Mouse (Mus musculus) hindbrain, embryonic 16.5 days (tissue): ENCODE measurements at regions not wholly inside any gene's neighbourhood (a gene's known extent, or its start where the extent isn't known, plus 50 kb on each side); places are given as distances from the start of the nearest gene placed in this dataset.

Source experiments
- ATAC-seq: fragments of 200-750 bp; cut with Nextera tagmentation; 2 replicates; pipeline ENCODE4 v1.8.0; 2017; ENCODE audit warnings: moderate TSS enrichment, moderate library complexity
- H3K27ac ChIP-seq: fragments of 300-500 bp; sonication (generic); 2 replicates; pipeline ENCODE4 v1.5.1; 2014; ENCODE audit warnings: low read depth, mild to moderate bottlenecking, control low read depth, low read length, moderate library complexity
- H3K27me3 ChIP-seq: fragments of 300-500 bp; sonication (generic); replicated peaks from 2 replicates; pipeline ENCODE4 v1.6.1; 2014; ENCODE audit warnings: low read length; ENCODE audit not compliant: control insufficient read depth, insufficient read depth
- H3K36me3 ChIP-seq: fragments of 300-500 bp; sonication (generic); 2 replicates; pipeline ENCODE4 v1.6.1; 2014; ENCODE audit warnings: mild to moderate bottlenecking, low read length, moderate library complexity, mixed read lengths; ENCODE audit not compliant: control insufficient read depth, insufficient read depth
- H3K4me1 ChIP-seq: fragments of 300-500 bp; sonication (generic); 2 replicates; pipeline ENCODE4 v1.6.1; 2014; ENCODE audit warnings: low read depth, low read length; ENCODE audit not compliant: control insufficient read depth, insufficient read depth
- H3K4me2 ChIP-seq: fragments of 300-500 bp; sonication (generic); 2 replicates; pipeline ENCODE4 v1.6.1; 2014; ENCODE audit warnings: mild to moderate bottlenecking, low read length, control low read depth, moderate library complexity
- H3K4me3 ChIP-seq: fragments of 300-500 bp; sonication (generic); 2 replicates; pipeline ENCODE4 v1.5.1; 2014; ENCODE audit warnings: mild to moderate bottlenecking, low read length, control low read depth, moderate library complexity
- H3K9ac ChIP-seq: fragments of 300-500 bp; sonication (generic); 2 replicates; pipeline ENCODE4 v1.6.1; 2014; ENCODE audit warnings: low read depth, mild to moderate bottlenecking, control low read depth, low read length, moderate library complexity
- H3K9me3 ChIP-seq: fragments of 300-500 bp; sonication (generic); 2 replicates; pipeline ENCODE4 v1.6.1; 2014; ENCODE audit warnings: mild to moderate bottlenecking, low read length, moderate library complexity; ENCODE audit not compliant: control insufficient read depth
- WGBS: fragments of 180-500 bp; shearing (Covaris S2); extraction: QIAGEN DNeasy Blood & Tissue Kit; methylation state at CpG from one replicate; pipeline ENCODE4 v1.1.7; 2014; 5-methylcytosine and 5-hydroxymethylcytosine counted together

DNA sequence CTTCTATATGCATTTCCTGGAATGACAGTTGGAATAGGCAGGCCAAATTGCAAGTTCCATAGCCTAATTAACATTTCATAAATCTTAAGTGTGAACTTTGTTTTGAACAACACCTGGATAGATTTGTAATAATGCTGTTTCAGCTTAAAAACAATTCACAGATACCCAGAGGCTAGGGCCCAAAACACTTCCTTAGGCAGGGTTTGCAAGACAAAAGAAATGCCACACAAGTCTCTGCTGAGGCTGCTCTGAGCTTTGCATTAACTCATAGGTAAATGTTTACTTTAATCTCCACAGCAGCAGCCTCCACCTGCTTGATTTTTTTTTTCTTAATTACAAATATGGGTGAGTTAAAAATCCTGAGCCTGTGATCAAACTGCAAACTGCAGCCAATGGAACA lies 118.4 kb downstream of the Gnat3 start:
- no peaks in the 10 kb centered on the region for H3K36me3 ChIP-seq
- H3K9me3 ChIP-seq: no peaks in the 10 kb centered on the region
- H3K9ac ChIP-seq: no peak overlapping the region
- H3K4me3 ChIP-seq: no peak overlapping the region
- no peak for ATAC-seq
- no peaks in the 10 kb centered on the region for H3K27me3 ChIP-seq
- H3K4me1 ChIP-seq: no peaks in the 10 kb centered on the region
- no peak overlapping the region for H3K4me2 ChIP-seq
- no peak overlapping the region for H3K27ac ChIP-seq

DNA sequence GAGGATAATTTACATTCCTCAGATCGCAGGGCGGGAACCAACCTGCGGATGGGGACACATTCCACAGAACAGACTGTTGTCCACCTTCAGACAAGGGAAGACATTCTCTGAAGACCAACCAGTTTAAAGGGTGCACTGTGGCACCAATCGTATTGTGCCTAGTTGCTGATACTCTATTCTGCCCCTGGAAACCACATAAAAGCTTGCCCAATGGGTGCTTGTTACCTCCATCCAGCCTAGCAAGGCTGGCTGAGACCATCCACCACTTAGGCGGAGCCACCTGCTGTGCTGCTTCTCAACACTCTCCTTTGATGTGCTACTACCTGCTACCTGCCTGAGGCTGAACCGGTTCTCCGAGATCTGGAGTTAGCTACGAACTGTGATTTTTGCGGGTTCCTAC lies 119.9 kb downstream of the Gnat3 start:
- Histone ChIP-seq H3K4me1 (no peaks in the 10 kb centered on the region), H3K36me3 (no peaks in the 10 kb centered on the region), H3K4me3 (no peak overlapping the region), H3K9me3 (no peaks in the 10 kb centered on the region), H3K9ac (no peak overlapping the region), H3K4me2 (no peak overlapping the region), H3K27me3 (no peaks in the 10 kb centered on the region), H3K27ac (no peak overlapping the region)
- no peak for ATAC-seq
- WGBS: 80% methylated on average over 9 of the region's 9 CpGs

DNA sequence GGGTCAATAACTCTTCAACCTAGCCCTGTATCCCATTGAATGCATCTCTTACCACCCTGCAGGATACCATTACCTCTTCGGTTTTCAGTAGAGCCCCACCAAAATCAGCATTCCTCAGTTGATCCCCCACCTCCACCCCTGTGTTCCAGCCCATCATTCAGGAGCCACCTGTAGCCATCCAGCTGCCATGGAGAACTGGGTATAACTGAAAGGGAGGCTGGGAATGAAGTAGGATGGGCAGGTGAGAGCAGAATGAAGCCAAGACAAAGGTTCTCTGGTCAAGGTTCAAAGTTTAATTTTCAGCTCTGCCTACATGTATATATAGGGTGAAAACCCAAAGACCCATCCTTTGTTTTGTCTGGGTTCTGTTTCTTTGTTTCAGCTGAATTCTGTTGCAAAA lies 121.4 kb downstream of the Gnat3 start:
- no peak overlapping the region for H3K9ac ChIP-seq
- H3K4me1 ChIP-seq: no peaks in the 10 kb centered on the region; the same call in 1 of the 2 replicates
- H3K27ac ChIP-seq: no peak overlapping the region
- no peak overlapping the region for H3K4me2 ChIP-seq
- H3K9me3 ChIP-seq: no peaks in the 10 kb centered on the region
- no peaks in the 10 kb centered on the region for H3K27me3 ChIP-seq
- no peak overlapping the region for H3K4me3 ChIP-seq
- ATAC-seq: no peak
- H3K36me3 ChIP-seq: no peaks in the 10 kb centered on the region
- WGBS: 64% methylated on average over 1 of the region's 1 CpGs

DNA sequence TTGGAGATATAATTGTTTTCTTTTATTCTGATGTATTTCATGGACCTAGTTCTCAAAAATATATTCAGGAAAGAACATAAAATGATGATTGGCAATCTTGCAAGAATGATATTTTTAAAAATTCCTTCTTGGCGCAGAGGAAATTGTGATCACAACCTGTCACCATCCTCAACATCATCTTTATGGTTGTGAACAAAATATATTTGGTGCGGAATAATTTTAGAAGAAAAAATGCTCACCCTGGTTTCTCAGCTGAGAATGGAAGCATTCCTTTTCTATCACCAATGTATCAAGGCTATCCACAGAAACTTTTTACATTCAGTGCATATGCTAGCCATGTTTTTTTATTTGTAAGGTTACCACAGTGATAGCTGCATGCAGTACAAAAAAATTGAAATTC lies 123.1 kb downstream of the Gnat3 start:
- H3K9ac ChIP-seq: no peak overlapping the region
- WGBS: 93% methylated on average over 2 of the region's 2 CpGs
- no peaks in the 10 kb centered on the region; the same call in 1 of the 2 replicates for H3K4me1 ChIP-seq
- H3K9me3 ChIP-seq: no peaks in the 10 kb centered on the region
- H3K27ac ChIP-seq: no peak overlapping the region
- H3K4me2 ChIP-seq: no peak overlapping the region
- no peak overlapping the region for H3K4me3 ChIP-seq
- no peaks in the 10 kb centered on the region for H3K27me3 ChIP-seq
- no peaks in the 10 kb centered on the region for H3K36me3 ChIP-seq
- no peak for ATAC-seq

DNA sequence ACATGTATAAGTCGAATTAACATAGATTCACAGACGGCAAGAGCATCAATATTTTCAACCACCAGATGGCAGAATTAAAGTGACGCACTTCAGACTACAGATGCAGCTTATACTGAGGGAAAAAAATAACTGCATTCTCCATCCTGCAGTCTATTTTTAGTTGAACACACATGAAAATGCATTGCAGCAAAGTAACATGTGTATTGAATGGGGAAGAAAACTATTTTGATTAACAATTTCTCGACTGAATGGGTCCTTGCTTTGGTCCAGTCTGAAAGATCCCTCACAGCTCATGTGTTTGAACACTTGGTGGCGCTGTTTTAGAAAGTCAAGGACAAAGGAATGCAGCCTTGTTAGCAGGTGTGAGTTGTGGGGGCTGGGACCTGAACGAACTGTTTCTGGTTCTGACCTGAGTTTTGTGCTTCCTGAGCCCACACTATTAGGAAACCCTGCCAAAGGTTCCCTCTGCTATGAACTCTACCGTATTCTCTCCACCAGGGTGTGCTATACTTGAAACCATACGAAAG lies 125.6 kb downstream of the Gnat3 start:
- ATAC-seq: peak; percentile 93
- H3K9me3 ChIP-seq: no peaks in the 10 kb centered on the region
- 36% methylated on average over 8 of the region's 8 CpGs for WGBS
- H3K36me3 ChIP-seq: no peaks in the 10 kb centered on the region
- H3K4me2 ChIP-seq: peak overlapping the region; percentile 42
- no peak overlapping the region for H3K9ac ChIP-seq
- no peak overlapping the region for H3K4me3 ChIP-seq
- no peaks in the 10 kb centered on the region for H3K27me3 ChIP-seq
- H3K27ac ChIP-seq: no peak overlapping the region
- no peaks in the 10 kb centered on the region; the same call in 1 of the 2 replicates for H3K4me1 ChIP-seq

DNA sequence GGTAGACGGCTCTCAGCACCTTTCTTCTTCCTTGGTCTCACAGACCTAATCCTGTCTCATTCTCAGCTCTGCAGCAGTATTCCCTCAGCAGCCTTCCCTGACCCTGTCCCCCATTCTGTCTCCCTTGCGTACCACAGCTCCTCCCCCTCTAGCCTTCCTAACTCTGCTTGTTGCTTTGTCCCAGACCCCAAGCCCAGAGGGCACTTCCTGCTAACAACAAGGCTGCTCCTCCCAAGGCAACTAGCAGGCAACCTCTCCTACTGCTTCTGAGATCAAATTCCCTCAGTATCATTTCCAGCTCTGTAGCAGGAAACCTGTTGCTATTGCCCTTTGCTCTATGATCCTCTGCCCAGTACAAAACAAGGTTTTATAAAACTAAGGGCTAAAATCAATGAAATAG lies 127.6 kb downstream of the Gnat3 start:
- Histone ChIP-seq H3K27ac (no peak overlapping the region), H3K27me3 (no peaks in the 10 kb centered on the region), H3K9ac (no peak overlapping the region), H3K4me1 (no peaks in the 10 kb centered on the region; the same call in 1 of the 2 replicates), H3K9me3 (no peaks in the 10 kb centered on the region), H3K4me3 (no peak overlapping the region), H3K4me2 (no peak overlapping the region), H3K36me3 (no peaks in the 10 kb centered on the region)
- 55% methylated on average over 2 of the region's 2 CpGs for WGBS
- no peak for ATAC-seq

DNA sequence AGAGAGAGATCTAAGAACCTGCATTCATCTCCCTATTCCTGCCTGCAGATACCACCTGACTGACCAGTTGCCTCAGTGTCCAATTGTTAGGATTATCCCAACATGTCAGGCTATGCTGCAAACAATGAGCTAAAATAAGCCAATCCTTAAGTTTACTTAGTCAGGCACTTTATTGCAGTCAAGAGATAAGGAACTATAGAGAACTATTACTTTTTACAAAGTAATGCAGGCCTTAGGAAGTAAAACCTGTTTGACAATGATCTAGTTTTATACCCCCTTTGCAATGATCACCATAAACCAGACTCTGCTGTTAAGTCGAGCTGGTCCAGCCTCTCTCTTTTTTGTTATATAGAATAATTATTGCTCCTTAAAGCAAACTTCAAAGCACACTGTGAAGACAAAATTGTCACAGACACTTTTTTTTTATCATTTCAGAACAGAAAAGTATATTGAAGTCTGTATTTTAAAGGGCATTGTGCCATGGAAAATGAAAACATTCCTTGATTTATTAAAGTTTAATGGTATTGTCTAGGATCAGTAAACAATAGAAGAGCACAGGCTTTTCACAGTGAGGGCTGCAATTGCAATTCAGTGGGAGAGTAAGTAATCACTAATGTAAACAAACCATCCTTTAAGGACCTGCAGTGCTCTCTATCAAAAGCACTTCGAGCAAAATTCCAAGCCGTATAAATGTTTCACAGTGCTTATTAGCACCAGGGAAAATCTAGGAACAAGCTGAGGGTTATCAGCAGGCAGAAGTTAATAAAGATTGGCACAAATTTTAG lies 152.7 kb downstream of the Gnat3 start:
- Histone ChIP-seq H3K4me1 (no peaks in the 10 kb centered on the region), H3K27me3 (no peaks in the 10 kb centered on the region), H3K36me3 (no peaks in the 10 kb centered on the region), H3K9me3 (no peaks in the 10 kb centered on the region), H3K4me2 (no peak overlapping the region), H3K4me3 (no peak overlapping the region), H3K9ac (no peak overlapping the region), H3K27ac (no peak overlapping the region)
- no peak for ATAC-seq
- WGBS: 59% methylated on average over 3 of the region's 3 CpGs

DNA sequence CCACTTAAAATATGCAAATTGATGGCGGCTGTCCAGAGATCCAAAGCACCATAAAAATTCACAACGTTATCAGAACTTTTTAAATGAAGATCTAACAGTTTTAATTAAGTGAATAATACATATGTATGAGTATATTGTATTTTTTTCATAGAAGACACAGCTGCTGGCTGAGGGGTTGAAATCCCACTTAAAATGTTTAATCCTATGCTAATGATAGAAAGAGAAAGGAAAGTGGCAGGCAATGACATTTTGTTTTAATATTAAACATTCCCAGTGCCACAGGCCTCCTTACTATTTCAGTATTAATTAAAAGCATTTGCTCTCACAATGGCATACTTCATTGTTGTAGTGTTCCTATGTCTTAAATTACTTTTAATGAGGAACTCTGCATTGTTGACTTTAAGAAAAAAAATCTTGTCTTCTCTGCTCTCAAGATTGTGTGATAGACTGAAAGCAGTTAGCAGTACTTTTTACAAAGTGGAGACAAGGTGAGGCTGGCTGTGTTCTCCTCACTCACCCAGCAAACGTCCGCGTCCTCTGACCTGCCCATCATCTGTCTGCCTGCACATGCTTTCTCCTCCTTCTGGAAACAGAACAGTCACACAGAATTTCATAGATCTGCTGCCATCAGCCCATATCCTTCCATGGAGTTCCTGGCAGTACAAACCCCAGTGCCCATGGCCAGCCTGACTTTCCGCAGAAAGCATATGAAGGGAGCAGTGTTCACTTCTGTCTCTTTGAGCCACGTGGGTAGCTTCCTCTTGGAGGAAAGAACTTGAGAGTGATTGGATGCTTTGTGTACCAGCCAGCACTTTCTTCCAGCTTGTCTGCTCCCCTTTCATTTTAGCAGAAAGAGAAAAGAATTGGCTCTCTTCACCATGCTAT lies 173.7 kb downstream of the Gnat3 start:
- Histone ChIP-seq H3K27ac (no peak overlapping the region), H3K36me3 (no peaks in the 10 kb centered on the region), H3K9ac (no peak overlapping the region), H3K4me3 (no peak overlapping the region), H3K27me3 (no peaks in the 10 kb centered on the region), H3K4me1 (no peaks in the 10 kb centered on the region), H3K4me2 (no peak overlapping the region), H3K9me3 (peaks cover 4% of the 10 kb centered on the region)
- 0 out of 2 replicates have a peak, but pooled peaks have one; percentile 42 for ATAC-seq
- WGBS: 56% methylated on average over 7 of the region's 7 CpGs

DNA sequence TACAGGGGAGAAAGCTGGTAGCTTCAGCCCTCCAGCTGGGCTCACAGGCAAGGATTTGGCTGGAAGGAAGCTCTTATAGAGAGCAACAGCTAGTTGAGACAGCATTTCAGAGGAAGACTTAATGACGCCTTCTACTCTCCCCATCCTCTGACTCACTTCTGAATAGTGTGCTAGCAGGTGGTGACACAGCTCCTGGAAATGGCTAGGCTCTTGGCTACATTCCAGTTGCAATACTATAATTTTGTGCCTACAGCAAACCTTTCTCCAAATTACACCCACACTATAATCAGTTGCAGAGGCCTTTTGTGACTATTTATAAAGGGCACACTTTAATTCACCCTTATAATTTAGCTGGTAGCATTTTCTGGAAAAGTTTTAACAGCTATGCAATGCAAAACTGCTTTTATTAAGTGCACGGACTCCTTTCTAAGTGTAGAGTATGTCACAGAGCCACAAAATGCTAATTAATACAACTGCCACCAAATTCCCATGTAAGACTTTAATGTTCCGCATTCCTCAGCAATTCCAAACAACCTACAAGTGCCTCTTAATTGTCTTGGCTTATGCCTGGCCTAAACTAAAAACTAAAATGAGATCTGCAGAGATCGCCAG lies 175.2 kb downstream of the Gnat3 start:
- Histone ChIP-seq H3K4me2 (no peak overlapping the region), H3K9me3 (peaks cover 4% of the 10 kb centered on the region), H3K36me3 (no peaks in the 10 kb centered on the region), H3K9ac (no peak overlapping the region), H3K4me1 (no peaks in the 10 kb centered on the region), H3K27ac (no peak overlapping the region), H3K27me3 (no peaks in the 10 kb centered on the region), H3K4me3 (no peak overlapping the region)
- 62% methylated on average over 4 of the region's 4 CpGs for WGBS
- ATAC-seq: peak; percentile 27; the same call in 1 of the 2 replicates
